Mouse (Mus musculus) monocyte, adult 5-6 weeks (primary cell): ENCODE measurements at regions not wholly inside any gene's neighbourhood (a gene's known extent, or its start where the extent isn't known, plus 50 kb on each side); places are given as distances from the start of the nearest gene placed in this dataset.
A peak's percentile ranks its signal among the peaks of the same experiment; 100 is the strongest.

ENCODE experiments used
- ATAC-seq: fragments of 153-309, 156-312 bp; replicated peaks from 2 replicates; pipeline ENCODE4 v1.8.0; 2017; ENCODE audit warnings: mild to moderate bottlenecking; ENCODE audit not compliant: low TSS enrichment, insufficient number of reproducible peaks, severe bottlenecking, poor library complexity, low FRiP score

DNA sequence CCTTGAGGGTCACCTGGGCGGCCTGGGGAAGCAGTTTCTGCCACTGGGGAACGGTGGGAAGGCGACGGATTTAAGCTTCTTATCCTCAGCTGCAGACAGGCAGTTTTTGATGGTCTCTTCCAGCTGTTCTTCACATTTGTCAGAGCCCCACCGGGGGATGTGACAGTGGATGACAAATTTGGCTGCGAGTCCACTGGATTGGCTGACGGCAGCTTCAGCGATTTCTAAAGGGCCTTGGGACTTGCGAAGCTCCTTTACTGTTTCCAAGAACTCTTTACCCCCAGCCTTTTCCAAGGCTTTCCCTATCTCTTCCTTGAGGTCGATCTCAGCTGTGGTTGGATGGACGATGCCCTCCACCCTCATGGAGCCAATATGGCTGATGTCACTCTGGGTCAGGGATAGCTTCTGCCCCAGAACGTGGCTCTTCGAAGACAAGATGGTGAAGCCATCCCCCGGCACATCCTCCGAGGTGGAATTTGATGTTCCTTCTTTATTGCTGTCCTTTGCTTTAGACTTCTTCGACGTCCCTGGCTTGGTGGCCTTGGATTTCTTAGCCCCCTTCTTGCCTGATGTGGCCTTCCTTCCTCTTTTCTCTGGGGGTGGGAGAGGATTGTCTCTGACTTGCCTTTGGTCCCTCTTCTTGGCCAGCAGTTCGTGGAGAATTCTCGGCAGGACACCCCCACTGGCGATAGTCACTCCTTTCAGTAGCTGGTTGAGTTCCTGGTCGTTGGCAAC, 1295.7 kb upstream of the A1bg start:
- ATAC-seq: no peak

DNA sequence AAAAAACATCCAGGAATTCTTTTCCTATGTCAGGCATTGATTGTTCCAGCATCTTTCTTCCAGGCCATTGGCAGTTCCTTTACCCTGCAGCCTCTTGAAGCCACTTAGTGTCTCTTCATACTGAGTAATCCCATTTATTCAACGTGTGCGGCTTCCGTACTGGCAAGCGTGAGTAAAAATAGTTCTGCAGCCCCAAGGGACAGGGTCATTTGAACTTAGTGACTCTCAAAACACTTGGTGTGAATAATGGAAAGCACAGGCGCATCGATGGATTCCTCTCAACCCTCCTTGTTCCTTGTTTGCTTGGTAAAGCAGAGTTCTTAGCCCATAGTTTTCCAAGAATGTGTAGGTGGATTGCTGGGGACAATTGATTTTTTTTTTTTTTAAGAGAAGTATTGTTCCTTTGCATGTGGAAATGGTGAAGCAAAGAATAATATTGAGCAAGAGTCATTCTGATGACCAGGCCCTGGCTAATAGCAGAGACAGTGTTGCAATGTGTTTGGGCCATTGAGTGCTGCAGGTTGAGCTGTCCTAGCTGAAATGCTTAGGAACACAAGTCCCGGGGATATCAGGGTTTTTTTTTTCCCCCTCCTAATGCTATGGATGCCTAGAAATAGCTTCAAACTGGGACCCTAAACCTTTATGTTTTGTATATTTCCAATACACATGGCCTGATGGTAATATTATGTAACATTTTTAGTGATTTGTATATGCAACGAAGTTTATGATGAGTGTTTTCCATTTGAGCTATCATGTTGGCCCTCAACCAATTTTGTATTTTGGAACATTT, 1294.1 kb upstream of the A1bg start:
- ATAC-seq: no peak

DNA sequence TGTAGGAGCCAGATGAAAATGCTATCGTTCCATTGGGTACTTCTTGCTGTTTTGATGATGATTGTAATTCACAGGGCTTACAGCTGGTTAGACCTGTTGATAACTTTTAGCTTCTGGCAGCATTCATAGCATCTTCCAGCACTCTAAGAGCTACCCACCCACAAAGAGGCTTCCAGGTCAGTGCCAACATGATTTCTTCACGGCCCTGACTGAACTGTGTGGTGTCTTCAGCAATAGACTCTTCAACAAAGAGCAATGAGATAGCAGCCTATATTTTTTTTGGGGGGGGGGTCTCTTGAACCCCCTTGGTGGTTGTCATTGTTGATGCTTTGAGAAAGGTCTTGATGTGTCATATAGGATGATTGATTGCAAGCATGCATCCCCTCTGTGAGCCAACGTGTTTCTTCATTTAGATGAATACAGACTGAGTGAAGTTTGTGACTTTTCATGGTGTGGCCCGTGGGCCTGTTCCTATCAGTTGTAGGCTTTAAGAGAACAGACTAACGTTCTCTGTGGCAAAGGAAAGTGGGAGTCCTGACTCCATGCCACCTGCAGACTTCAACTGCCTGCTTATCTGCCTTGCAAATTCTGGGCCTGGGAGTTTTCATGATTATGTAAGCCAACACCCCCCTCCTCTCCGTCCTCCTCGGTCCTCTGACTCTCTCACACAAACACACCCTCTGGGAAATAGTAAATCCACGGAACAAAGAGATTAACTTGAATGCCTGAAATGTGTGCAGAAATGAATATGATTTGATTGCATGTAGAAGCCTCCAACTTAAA, 1293.0 kb upstream of the A1bg start:
- ATAC-seq: no peak

DNA sequence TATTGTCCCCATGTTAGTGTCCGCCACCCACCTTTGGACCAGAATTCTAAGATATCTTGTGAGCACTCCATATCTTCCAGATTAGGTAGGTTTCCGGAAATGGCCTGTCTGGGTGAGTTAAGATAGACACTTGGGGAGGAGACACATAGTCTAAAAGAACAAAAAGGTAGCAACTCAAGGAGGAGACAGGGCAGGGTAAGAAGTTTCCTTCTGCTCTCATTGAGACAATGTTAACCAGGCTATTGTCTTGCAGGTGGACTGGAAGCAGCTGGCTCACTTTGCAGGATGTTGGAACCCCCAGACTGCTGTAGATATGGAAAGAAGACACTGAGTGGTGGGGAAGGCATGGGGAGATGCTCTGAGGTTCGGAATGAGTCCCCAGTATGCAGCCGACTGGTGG, 1291.5 kb upstream of the A1bg start:
- no peak for ATAC-seq

DNA sequence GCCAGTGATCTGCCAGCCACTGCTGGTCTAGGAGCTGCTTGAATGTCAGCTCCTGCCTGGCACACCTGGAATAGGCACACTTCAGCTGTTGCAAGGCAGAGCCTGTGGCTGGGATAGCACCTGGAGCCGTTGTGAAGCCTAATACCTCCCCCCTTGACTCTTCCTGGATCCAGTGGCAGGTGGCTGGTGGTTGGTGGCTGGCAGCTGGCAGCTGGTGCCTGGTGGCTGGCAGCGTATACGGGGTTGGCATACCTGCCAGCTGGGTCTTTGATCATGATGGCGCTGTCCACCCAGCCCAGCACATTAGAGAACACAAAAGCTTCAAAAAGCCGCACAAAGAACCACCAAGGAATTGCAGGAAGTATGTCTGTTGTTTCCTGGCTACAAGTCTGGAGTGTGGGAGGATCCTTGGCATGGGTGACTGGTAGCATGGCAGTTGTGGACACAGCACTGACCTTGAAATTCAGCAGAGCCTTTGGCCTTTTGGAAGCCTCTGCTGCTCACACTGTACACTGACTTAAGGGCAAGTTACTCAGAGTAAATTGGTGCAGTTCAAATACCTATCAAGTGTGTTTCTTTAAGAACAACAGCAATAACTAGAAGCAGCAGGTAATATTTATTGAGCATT, 1289.6 kb upstream of the A1bg start:
- no peak for ATAC-seq

DNA sequence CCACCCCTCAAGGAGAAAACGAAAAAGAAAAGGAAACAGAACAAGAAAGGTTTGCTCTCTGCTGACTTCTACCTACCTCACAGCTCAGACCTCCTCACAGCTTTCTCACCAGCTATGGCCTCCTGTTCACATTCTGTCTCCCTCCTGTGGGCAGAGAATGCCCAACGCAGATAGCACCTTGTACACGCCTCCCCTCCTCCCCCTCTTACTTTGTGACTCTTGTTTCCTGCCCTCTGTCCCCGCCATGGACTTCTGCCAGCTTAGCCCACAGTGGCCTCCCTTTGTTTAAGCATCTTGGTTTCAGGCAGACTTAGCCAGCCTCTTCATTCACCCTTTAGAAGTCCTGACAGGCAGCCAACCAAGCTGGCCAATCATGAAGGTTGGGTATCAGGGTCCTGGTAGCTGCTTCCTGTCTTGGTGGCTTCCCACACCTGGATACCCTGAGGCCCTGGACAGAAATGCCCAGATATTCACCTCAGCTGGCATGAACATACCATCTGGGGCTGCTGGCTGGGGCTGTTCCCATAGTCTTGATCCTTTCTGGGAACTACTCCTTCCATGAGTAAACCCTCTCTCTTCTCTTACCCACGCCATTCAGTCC, 1287.2 kb upstream of the A1bg start:
- 0 out of 2 replicates have a peak, but pooled peaks have one; percentile 17 for ATAC-seq

DNA sequence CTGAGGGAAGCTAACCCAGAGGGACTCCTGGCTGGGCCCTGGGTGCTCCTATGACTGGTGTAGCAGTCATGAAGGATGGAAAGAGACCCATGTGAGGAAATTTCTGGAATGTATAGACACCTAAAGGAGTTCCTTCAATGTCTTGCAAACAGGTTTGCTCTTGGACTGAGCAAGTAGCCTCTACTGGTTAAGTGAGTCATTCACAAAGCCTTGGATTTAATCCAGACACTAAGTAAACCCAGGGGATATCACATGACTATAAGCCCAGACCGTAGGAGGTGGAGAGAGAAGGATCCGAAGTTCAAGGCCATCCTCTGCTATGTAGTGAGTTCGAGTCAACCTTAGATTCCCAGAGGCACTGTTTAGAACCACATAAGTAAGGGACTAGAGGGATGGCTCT, 1286.5 kb upstream of the A1bg start:
- no peak for ATAC-seq

DNA sequence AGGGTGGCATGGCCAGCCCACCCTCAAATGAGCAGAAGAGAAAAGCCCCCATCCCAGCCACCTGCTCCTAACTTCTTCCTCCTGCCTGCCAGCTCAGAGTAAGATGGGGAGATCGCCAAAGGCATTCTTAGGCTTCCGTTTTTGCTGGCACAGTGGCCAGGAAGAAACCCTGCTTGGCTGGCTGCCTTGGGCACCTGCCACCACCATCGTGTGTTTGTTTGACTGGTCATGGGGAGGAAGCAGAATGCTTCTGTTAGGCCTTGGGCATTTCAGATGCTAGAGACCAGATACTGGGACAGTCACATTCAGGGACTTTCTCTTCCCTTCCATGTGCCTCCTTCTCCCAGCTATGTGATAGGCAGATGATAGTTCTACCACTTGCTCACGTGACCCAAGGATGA, 1283.7 kb upstream of the A1bg start:
- ATAC-seq: no peak

DNA sequence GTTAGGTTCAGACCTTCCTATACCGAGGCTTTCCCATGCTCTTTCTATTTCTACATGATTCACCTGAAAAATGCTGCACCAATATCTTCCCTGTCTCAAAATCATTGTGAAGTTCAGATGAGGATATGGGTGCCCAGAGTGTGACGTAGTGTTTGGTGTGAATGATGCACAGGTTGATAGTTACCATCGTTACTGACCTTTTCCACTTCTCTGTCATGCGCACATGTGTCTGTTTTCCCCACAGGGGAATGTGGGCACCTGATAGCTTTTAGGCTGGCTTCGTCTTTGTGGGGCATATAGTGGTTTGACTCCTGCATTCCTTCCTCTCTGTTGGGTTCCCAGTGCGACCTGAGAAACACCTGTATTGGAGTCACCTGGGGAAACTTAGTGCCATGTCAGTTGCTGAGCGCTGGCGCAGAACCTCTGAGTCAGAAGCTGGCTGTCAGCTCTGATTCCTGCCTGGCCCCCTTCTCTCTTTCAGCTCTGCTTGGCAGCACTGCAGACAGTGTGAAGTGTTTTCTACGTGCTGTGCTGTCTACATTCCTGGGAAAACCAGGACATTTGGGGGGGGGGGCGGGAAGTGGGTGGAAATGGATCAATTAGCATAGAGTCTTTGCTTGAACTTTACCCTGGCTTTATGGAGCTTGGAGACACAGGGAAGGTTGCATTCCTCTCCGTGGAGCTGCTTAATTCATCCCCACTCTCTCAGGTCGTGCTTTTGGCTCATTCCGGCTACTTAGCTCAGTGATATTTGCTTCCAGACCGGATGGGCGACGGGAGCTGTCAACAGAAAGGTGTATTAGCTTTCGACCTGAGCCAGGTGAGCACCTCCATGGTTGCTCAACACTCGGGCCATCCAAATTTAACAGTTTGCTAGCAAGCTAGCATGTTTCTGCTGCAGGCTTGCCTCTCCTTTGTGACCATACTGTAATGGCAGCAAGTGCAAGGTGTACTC, 1281.4 kb upstream of the A1bg start:
- ATAC-seq: no peak

DNA sequence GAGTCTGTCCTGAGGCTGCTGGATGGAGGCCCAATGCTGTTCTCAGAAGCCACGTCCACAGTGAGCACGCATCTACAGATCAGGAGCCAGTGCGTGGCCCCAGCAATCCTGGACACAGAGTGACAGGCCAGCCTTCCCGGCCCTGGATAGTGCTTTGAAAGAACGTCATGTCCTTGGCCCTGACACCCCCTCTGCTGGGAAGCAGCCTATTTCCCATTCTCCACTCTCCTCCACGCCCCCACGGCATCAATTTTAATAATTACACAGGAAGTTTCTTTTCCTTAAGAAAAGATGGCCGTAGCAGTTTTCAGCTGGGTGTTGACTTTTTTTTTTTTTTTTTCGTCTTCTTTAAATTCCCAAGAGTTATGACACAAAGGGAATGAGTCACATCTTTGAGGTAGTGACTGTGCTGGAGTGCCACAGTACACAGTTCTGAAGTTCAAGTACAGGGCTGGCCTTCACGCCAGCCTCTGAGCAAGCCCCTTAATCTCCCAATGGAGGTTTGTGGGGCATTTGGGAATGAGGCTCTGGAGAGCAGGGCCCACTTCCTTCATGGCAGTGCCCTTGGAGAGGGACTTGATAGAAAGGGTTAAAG, 1280.1 kb upstream of the A1bg start:
- ATAC-seq: no peak

DNA sequence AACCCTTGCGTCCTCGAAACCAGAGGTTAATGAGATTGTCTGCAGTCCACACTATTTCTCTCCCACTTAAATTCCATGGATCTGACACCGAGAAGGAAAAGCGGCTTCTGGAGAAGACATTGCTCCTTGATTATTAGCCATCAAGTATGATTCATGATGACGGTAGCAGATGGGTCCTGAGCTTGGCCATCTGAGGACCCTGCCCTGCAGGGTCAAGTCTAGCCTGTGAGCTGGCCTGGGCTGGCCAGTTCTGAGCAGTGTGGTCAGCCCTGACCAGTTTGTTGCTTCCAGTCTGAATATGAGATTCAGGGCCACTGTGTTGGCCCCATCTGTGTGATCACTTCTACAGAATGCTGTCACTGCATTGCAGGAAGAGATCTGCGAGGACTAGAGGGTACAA, 1275.9 kb upstream of the A1bg start:
- no peak for ATAC-seq

DNA sequence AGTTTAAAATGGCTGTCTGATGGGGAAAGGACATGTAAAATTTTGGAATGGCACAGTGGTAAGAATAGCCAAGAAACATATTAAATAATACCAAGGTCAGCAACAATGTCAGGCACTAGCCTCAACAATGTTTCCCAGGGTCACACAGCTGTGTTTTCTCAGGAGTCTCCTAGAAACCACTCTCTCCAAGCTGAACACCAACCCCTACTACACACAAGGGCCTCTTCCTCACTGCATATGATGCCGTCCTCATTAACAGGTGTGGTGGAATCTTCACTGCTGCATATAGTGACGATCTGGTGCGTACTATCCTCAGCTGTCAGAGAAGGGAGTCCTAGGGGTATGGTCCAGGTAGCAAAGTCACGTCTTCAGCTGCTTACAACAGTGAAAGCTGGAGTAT, 1275.4 kb upstream of the A1bg start:
- no peak for ATAC-seq

DNA sequence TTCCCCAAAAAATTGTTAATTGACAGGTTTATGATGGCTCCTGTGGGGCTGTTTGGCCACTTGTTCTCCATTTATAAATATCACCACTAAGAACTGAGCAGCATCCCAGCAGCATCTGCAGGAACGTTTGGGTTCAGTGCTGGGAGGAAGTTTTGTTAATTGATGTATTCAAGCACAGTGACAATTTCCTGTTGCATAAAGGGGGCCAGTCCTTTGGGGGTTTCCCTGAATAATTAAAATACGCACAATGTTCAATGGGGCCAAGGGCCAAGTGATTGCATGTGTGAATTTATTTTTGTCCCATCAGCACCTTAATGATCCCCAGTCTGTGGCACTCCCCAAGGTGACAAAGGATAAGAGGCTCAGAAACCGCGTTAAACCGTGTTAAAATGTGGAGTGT, 1272.6 kb upstream of the A1bg start:
- ATAC-seq: no peak

DNA sequence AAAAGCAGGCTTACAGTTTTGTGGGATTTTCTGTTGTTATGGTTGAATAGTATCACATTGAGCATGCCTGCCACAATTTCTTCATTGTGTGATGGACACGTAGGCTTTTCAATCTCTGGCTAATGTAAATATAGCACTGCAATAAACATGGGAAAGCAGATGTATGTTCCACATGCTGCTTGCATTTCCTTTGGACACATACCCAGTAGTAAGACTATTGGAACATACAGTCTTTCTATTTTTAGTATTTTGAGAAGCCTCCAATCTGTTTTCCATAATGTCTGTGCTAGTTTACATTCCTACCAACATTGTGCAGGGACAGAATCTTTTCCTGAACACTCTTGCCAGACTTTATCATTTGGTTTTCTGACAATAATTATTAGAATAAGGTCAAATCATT, 1269.9 kb upstream of the A1bg start:
- no peak for ATAC-seq

DNA sequence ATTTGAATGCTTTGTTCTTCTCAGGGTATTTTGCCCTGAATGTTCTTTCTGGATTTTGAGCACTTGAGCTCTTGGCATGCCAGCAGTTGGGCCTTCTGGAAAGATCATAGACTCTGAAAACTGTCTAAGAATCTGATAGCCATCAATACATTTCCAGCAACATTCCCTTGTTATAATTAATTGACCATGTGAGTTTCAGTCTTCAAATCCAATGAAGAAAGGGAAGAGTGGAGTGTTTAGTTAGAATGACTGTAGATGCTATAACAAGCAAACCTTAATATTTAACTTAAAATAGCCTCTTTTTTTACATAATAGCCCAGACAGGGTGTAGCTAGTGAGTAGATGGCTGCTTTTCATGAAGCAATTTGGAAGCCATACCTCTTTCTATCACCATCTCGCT, 1268.8 kb upstream of the A1bg start:
- no peak for ATAC-seq

DNA sequence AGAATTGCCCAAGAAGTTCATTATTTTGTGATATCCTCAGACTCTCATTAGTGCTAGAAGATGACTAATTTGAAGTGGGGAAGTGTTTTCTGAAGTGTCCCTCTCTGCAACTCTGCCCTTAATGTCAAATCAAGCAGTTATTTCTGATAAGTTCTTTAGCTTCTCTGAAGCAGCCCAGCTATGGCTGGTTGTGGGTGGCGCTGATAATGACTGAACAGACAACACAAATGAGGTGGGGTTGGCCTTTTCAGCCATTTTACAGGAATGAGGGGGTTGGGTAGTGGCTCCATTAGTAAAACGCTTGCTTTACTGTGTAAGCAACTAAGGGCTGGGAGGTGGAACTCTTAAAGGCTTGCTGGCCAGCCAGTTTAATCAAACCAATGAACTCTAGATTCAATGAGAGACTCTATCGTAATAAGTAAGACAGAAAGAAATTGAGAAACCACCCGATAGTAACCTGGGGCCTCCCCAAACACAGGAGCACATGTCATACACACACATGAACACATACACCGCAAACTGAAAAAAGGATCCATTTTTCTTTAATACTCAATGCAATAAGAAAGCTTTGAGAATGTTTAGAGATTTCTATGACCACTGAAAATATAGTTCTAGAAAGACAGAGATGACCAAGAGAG, 1268.3 kb upstream of the A1bg start:
- ATAC-seq: no peak
